Mouse (Mus musculus) limb, embryonic 15.5 days (tissue): ENCODE measurements around the gene Mreg. TPM values are rescaled to one million over a fixed set of nuclear protein-coding genes. Genes with fewer than 3 reads are reported as not detected.
"Not testable (repeated sequence)": the region's sequence is repeated elsewhere in the genome, so short reads cannot be mapped to it uniquely, and the experiment has no call there.

Experiments
- ATAC-seq: fragments of 200-750 bp; cut with Nextera tagmentation; 2 replicates; pipeline ENCODE4 v1.8.0; 2017; ENCODE audit warnings: low read depth, moderate TSS enrichment; ENCODE audit not compliant: insufficient number of reproducible peaks, low FRiP score, low TSS enrichment
- H3K27ac ChIP-seq: fragments of 300-500 bp; sonication (generic); 2 replicates; pipeline ENCODE4 v1.5.1; 2015; ENCODE audit warnings: moderate library complexity, mild to moderate bottlenecking, inconsistent platforms
- H3K27me3 ChIP-seq: fragments of 300-500 bp; sonication (generic); 2 replicates; pipeline ENCODE4 v1.6.1; 2015; ENCODE audit warnings: inconsistent platforms
- H3K36me3 ChIP-seq: fragments of 300-500 bp; sonication (generic); 2 replicates; pipeline ENCODE4 v1.6.1; 2015; ENCODE audit warnings: inconsistent platforms
- H3K4me1 ChIP-seq: fragments of 300-500 bp; sonication (generic); 2 replicates; pipeline ENCODE4 v1.6.1; 2015; ENCODE audit warnings: inconsistent platforms
- H3K4me2 ChIP-seq: fragments of 300-500 bp; sonication (generic); 2 replicates; pipeline ENCODE4 v1.6.1; 2015; ENCODE audit warnings: mild to moderate bottlenecking, inconsistent platforms
- H3K4me3 ChIP-seq: fragments of 300-500 bp; sonication (generic); 2 replicates; pipeline ENCODE4 v1.5.1; 2015; ENCODE audit warnings: mild to moderate bottlenecking, inconsistent platforms
- H3K9ac ChIP-seq: fragments of 300-500 bp; sonication (generic); 2 replicates; pipeline ENCODE4 v1.6.1; 2015; ENCODE audit warnings: inconsistent platforms
- H3K9me3 ChIP-seq: fragments of 300-500 bp; sonication (generic); 2 replicates; pipeline ENCODE4 v1.6.1; 2016; ENCODE audit warnings: inconsistent platforms
- WGBS: fragments of 180-500 bp; shearing (Covaris S2); methylation state at CpG from one replicate; pipeline ENCODE4 v1.1.7; 2015; 5-methylcytosine and 5-hydroxymethylcytosine counted together
- polyA plus RNA-seq: library from polyadenylated mRNA; unstranded; fragments of >200 nt; fragmentation: Nextera tagmentation; extraction: Ambion mirVana; gene quantifications from 2 replicates; pipeline ENCODE4 v1.2.1, GENCODE M21; 2015

The Mreg gene
- polyA plus RNA-seq = 5.4 and 5.6 TPM in 2 replicates

DNA sequence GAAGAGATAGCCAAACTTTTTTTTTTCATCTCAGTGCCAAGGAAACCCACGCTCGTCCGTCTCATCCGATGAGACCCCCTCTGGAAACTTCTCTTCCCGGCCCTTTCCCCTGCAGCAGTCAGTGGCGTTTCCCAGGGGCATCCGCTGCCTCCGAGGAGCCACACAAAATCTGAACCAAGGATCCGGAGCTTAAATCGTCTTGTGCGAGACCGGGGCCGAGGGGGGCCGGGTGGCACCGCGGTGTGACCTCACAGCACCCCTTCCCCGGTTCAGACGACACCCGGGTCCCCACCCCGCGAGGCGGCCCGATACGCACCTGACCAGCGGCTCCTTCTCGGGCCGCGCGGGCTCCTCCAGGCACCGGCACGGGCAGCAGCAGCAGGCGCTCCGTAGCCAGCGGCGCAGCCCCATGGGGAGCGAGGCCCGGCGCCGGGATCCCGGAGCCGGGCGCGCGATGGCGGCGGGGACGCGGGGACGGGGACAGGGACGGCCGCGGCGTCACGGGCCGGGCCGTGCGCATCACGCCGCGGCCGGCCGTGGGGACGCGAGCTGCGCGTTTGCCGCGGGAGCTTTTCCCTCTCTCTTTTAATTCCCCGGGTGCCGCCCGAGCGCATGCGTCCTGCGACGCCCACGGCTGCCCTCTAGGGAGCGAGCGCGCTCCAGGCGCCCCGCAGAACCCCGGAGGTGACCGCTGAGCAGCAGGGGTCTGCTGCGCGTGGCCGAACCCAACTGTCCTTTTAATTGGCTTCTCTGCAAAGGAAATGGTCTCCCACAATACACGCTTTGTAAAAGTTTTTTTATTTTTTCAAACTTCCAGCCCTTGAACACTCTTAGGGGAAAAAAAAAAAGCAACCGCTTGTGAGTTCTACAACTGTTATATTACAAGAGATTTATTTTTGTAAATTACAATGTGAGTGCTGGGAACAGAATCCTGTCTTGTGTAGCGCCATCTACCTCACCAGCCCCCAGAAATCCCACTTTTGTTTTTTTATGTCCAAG, at the start of gene Mreg:
Gene Mreg (minus strand): TSS at position 607 of the 999 bp plus-strand sequence.
- Histone ChIP-seq H3K9me3 (no peaks in the 10 kb centered on the region), H3K27ac (no peak within 1 kb of the TSS), H3K27me3 (0 out of 2 replicates have a peak, but pooled peaks cover 4% of the 10 kb centered on the region), H3K4me2 (peak within 1 kb of the TSS; percentile 98), H3K4me3 (peak within 1 kb of the TSS; percentile 79), H3K4me1 (peaks cover 3% of the 10 kb centered on the region; the same call in 1 of the 2 replicates), H3K36me3 (no peaks in the 10 kb centered on the region), H3K9ac (peak within 1 kb of the TSS; percentile 66)
- WGBS = under 1% methylated on average over 74 of the region's 89 CpGs
- 0 out of 2 replicates have a peak, but pooled peaks have one; percentile 44 for ATAC-seq

DNA sequence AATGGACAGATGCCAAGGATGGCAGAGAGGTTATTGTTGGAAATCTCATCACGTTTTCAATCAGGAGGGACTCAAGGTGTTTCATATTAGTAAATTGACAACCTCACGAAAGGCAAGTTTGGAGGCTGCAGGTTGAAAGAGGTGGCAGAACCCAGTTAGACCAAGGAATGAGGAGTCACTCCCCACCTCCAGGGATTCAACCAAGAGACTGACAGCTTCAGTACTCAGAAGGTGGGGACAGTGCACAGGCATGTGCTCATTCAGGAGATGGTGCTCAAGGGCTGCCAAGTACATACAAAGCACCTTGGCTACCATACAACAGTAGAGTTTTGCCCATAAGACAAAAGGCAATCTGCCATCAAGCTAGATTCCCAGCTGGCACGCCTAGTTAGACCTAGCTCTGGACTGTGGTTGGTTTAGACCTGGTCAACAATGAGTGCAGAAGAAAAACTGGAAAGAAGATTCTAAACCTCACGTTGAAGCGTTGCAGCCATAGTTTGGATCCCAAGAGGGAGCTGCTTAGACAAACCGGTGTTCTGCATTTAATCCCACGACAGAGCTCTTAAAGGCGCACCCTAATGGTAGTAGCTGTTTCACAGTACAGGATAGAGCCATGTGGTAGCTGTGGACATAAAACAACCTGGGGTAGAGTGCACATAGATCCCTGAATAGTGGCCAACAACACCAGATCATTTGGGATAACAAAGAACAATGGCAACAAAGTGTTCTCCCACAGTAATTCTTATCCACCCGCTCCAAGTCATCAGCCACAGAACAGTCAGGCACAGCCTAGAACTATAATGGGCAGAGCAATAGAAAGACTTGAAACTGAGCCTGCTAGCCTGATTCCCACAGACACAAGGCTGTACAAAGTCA, 44.5 kb upstream of the Mreg start:
- Histone ChIP-seq H3K4me2 (no peak overlapping the region), H3K27ac (0 out of 2 replicates have a peak overlapping the region, but pooled peaks have one; percentile 93)
- ATAC-seq = no peak

DNA sequence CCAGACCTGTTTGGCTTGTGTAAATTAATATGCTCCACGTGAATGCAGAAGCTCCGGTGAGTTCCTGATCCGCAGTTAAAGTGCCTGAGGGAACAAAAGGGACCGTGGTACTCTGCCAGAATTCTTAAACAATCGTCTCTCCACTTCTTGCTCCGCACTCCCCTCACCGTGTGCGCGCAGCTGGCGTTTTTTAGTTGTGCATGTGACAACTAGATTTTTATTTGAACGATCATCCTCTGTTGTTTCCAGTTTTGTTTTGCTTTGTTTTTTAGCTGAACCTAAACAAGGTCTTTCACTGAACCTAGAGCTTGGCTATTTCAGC, 43.7 kb upstream of the Mreg start:
- Histone ChIP-seq H3K4me2 (peak overlapping the region; percentile 62), H3K9me3 (no peaks in the 10 kb centered on the region), H3K4me3 (peak overlapping the region; percentile 47; the same call in 1 of the 2 replicates), H3K27me3 (no peaks in the 10 kb centered on the region), H3K4me1 (peaks cover 15% of the 10 kb centered on the region), H3K36me3 (peaks cover 3% of the 10 kb centered on the region; the same call in 1 of the 2 replicates), H3K27ac (peak overlapping the region; percentile 93), H3K9ac (no peak overlapping the region)
- 29% methylated on average over 11 of the region's 11 CpGs for WGBS
- no peak for ATAC-seq

More for the DNA sequence above, 44.5 kb upstream of the Mreg start:
- Histone ChIP-seq H3K4me3 (no peak overlapping the region), H3K9ac (no peak overlapping the region), H3K36me3 (peaks cover 4% of the 10 kb centered on the region), H3K27me3 (no peaks in the 10 kb centered on the region), H3K4me1 (peaks cover 15% of the 10 kb centered on the region), H3K9me3 (no peaks in the 10 kb centered on the region)
- 77% methylated on average over 9 of the region's 9 CpGs for WGBS

DNA sequence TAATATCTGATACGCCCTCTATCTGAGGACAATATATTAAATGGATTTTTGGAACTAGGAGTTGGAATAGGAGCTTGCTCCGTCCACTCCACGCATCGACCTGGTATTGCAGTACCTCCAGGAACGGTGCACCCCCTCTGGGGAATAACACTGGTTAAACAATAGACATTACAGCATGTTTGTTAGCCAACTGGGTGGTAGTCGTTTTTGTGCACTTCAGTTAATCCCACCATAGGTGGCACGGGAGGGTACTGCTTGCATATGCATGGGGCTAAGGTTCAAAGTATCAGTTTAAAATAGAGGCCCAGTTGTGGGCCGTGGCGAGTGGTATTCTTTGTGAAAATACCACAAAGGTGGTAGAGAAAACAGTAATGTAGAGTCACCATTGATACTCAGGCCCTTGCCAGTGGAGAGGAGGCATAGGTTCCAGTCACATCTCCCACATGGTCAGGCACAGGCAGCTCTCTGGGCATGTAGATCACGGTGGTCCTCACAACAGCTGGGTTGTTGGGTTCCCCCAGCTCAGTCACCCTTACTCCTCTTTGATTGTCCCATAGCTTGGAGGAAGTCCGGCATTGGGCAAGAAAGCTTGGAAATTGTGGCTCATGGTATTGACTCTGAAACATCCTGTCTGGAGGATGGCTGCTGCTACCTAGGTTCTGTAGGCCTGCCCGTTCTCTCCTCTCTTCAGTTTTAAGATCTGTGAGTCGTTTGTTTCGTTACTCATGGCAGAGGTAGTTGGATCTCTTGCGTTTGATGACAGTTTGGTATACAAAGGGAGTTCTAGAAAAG, 43.2 kb upstream of the Mreg start:
- Histone ChIP-seq H3K9me3 (no peaks in the 10 kb centered on the region), H3K4me1 (peaks cover 15% of the 10 kb centered on the region), H3K4me2 (peak overlapping the region; percentile 62), H3K27ac (peak overlapping the region; percentile 93), H3K36me3 (no peaks in the 10 kb centered on the region; the same call in 1 of the 2 replicates), H3K4me3 (peak overlapping the region; percentile 47), H3K9ac (no peak overlapping the region), H3K27me3 (no peaks in the 10 kb centered on the region)
- ATAC-seq = peak; percentile 85
- WGBS = 3% methylated on average over 15 of the region's 15 CpGs

DNA sequence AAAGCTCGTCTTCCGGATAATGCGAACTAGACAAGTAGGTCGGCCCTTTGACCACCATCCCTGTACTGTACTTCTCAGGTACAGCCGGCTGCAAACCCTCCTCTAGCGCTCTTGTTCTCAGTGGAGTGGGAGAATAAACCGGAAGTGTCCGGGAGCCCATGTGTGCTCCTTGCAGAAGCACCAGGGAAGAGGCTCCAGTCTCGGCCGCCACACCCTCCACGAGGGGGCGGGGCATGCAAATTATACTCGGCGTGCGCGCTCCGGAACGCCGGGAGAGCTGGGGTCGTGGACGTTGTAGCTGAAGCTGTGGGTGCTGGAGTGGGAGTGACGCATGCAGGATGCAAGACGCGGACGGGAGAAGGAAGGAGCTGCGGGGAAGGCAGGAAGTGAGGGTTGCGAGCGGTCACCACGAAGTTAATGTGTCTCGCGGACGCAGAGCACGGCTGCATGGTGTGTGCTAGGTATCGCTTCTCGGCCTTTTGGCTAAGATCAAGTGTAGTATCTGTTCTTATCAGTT, 42.5 kb upstream of the Mreg start:
- ATAC-seq = peak; percentile 87
- H3K4me1 ChIP-seq = peaks cover 15% of the 10 kb centered on the region
- WGBS = under 1% methylated on average over 35 of the region's 35 CpGs
- peak overlapping the region; percentile 62 for H3K4me2 ChIP-seq
- H3K9ac ChIP-seq = peak overlapping the region; percentile 33
- H3K27me3 ChIP-seq = no peaks in the 10 kb centered on the region
- H3K9me3 ChIP-seq = no peaks in the 10 kb centered on the region
- peak overlapping the region; percentile 47 for H3K4me3 ChIP-seq
- peak overlapping the region; percentile 93 for H3K27ac ChIP-seq
- H3K36me3 ChIP-seq = no peaks in the 10 kb centered on the region

DNA sequence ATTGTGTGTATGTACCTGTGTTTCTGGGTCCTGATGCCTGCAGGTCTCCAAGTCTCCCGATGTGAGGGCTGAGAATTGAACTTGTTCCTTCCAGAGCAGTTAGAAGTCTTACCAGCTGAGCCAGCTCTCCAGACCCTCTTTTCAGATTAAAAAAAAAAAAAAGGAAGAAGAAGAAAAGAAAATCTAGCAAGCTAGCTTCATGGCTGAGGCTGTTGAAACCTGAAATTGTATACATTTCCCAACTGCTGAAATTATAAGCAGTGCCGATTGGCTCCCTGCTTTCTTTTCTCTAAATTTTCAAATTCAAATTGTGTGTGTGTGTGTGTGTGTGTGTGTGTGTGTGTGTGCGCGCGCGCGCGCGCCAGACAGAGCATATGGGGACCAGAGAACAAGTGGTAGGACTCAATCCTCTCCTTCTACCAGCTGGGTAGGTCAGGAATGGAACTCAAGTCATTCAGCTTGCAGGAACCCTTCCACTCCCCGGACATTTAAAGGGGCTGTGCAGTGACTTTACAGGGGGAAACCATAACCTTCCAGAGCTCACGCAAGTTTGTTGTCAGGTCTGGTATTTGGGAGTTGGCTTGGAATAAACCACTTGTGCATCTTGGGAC, 41.9 kb upstream of the Mreg start:
- Histone ChIP-seq H3K27me3 (no peaks in the 10 kb centered on the region), H3K36me3 (no peaks in the 10 kb centered on the region), H3K4me1 (peaks cover 15% of the 10 kb centered on the region), H3K9me3 (no peaks in the 10 kb centered on the region), H3K9ac (no peak overlapping the region), H3K27ac (peak overlapping the region; percentile 93; the same call in 1 of the 2 replicates), H3K4me2 (peak overlapping the region; percentile 62), H3K4me3 (peak overlapping the region; percentile 47)
- ATAC-seq = no peak
- 37% methylated on average over 11 of the region's 11 CpGs for WGBS

DNA sequence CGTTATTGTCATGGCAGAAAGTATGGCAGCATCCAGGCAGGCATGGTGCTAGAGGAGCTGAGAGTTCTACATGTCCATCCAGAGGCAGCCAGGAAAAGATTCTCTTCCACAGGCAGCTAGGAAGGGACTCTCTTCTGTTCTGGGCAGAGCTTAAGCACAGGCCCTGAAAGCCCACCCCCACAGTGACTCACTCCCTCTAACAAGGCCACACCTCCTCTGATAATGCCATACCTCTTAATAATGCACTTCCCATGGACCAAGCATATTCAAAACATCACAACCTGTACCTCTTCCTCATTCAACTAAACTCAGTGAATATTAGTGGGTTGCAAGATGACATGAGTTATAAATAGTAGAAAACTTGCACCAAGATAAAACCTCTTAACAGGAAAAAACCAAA, 39.7 kb upstream of the Mreg start:
- H3K4me1 ChIP-seq = peaks cover 15% of the 10 kb centered on the region
- no peak overlapping the region for H3K4me3 ChIP-seq
- WGBS = 75% methylated on average over 1 of the region's 1 CpGs
- ATAC-seq = no peak
- H3K27me3 ChIP-seq = no peaks in the 10 kb centered on the region
- H3K9me3 ChIP-seq = no peaks in the 10 kb centered on the region
- no peak overlapping the region for H3K4me2 ChIP-seq
- H3K9ac ChIP-seq = no peak overlapping the region
- H3K27ac ChIP-seq = no peak overlapping the region
- no peaks in the 10 kb centered on the region for H3K36me3 ChIP-seq

DNA sequence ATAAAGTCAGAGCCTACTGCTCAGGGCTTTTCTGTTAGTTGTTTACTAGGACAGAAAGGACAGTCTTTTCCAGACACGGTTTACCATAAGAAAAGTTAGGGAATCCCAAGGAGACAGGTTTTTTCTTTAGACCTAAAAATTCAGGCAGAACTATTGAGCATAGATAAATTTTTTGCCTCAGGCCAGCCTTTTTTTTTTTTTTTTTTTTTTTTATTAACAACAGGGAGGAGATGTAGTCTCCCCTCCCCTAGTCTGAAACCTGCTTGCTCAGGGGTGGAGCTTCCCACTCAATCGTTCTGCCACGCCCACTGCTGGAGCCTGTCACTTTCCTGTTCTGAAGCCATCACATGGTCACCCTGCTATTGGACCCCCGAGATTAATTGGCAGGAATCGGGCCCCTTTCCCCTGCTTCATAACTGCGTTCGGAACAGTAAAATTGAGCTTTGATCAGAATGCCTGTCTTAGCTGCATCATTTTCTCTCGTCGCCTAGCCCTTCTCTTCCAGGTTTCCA, 36.2 kb upstream of the Mreg start:
- not testable (repeated sequence) for ATAC-seq, H3K36me3 ChIP-seq, H3K4me1 ChIP-seq, H3K4me2 ChIP-seq, H3K27ac ChIP-seq, H3K27me3 ChIP-seq, H3K9me3 ChIP-seq, H3K4me3 ChIP-seq, H3K9ac ChIP-seq
- WGBS = 40% methylated on average over 9 of the region's 9 CpGs

DNA sequence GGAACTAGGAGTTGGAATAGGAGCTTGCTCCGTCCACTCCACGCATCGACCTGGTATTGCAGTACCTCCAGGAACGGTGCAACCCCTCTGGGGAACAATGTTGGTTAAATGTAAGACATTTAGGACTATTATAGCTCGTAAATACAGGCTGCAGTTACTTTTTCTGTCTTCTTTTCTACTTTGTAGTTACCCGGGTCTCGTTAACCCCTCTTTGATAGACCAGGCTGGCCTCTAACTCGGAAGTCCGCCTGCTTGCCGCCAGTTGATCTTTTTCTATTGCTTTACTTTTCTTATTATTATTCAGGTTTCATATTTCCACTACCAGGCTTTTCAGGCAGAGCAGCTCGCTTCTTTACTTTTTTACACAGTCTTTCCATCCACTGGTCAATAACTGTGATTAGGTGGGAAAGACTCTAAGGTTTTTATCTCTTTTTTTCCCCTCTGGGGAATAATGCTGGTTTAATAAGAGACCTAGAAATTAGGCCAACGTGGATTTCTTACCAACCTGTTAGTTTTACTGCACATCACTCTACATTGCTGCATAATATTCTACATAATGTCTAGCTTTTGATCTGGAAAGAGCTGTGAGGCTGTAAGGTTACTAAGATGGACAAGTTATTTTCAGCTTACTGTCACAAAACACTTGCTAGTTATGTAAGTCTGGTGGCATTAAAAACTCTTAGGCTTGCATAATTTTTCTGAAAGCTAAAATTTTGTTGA, 32.4 kb upstream of the Mreg start:
- H3K9me3 ChIP-seq = no peaks in the 10 kb centered on the region
- H3K27ac ChIP-seq = peak overlapping the region; percentile 99
- WGBS = under 1% methylated on average over 12 of the region's 12 CpGs
- no peaks in the 10 kb centered on the region for H3K36me3 ChIP-seq
- ATAC-seq = peak; percentile 86; the same call in 1 of the 2 replicates
- H3K4me3 ChIP-seq = peak overlapping the region; percentile 50
- no peaks in the 10 kb centered on the region for H3K27me3 ChIP-seq
- H3K4me1 ChIP-seq = no peaks in the 10 kb centered on the region
- no peak overlapping the region for H3K9ac ChIP-seq
- peak overlapping the region; percentile 59; the same call in 1 of the 2 replicates for H3K4me2 ChIP-seq
